Mouse (Mus musculus) lung, postnatal 0 days (tissue): ENCODE measurements around the gene Pabpc4l.
"Not testable (repeated sequence)": the region's sequence is repeated elsewhere in the genome, so short reads cannot be mapped to it uniquely, and the experiment has no call there.

Experiments
- CTCF ChIP-seq: IDR thresholded peaks from 2 replicates; pipeline ENCODE4 v1.5.1; 2016; ENCODE audit warnings: antibody characterized with exemption, mild to moderate bottlenecking
- EP300 ChIP-seq: IDR thresholded peaks from 2 replicates; pipeline ENCODE4 v1.6.1; 2016; ENCODE audit warnings: antibody characterized with exemption, mild to moderate bottlenecking, control low read depth

- TF ChIP-seq EP300, CTCF: not testable (repeated sequence)
Measured at GRCm38 (mm10) chr3:46486091-46486490, 38.1 kb upstream of the Pabpc4l start.
